Mouse (Mus musculus) CD8-positive naive resting alpha-beta T cell, adult 2 months (primary cell): ENCODE measurements around the gene Xpo5.

Experiments used
- DNase-seq, 2 experiments: peaks; one replicate each; pipeline ENCODE4 v3.0.0; 2022; ENCODE audit warnings: low read depth in 2 of 2, low spot score in 2 of 2

Xpo5 gene

GRCm38 (mm10) chr17:46201151-46201550 lies 1.4 kb upstream of the Xpo5 start:
- no peak for DNase-seq

GRCm38 (mm10) chr17:46203078-46203477 lies 496 bp downstream of the Xpo5 start:
- peak in 1 of 2 experiments; percentile 2 for DNase-seq

GRCm38 (mm10) chr17:46206676-46207075 lies 4.1 kb downstream of the Xpo5 start:
- DNase-seq = no peak

- no peak for DNase-seq
These were observed 8.0 kb downstream of the Xpo5 start for GRCm38 (mm10) chr17:46210550-46210949.

- no peak for DNase-seq
These were observed 19.0 kb downstream of the Xpo5 start for GRCm38 (mm10) chr17:46221601-46222000.

GRCm38 (mm10) chr17:46227576-46227975 lies 25.0 kb downstream of the Xpo5 start:
- no peak for DNase-seq

GRCm38 (mm10) chr17:46236067-46236466 lies 33.5 kb downstream of the Xpo5 start:
- DNase-seq = no peak

GRCm38 (mm10) chr17:46237079-46237478 lies 34.5 kb downstream of the Xpo5 start:
- DNase-seq = no peak

- DNase-seq = no peak
These were observed 34.9 kb downstream of the Xpo5 start for GRCm38 (mm10) chr17:46237480-46237879.

GRCm38 (mm10) chr17:46239516-46240114 lies 37.0 kb downstream of the Xpo5 start:
- no peak for DNase-seq

- no peak for DNase-seq
These were observed 38.9 kb downstream of the Xpo5 start for GRCm38 (mm10) chr17:46241471-46241870.

GRCm38 (mm10) chr17:46242274-46242673 lies 39.7 kb downstream of the Xpo5 start:
- DNase-seq = no peak

GRCm38 (mm10) chr17:46242993-46243392 lies 40.4 kb downstream of the Xpo5 start:
- no peak for DNase-seq

- DNase-seq = no peak
These were observed 41.0 kb downstream of the Xpo5 start for GRCm38 (mm10) chr17:46243624-46244023.

GRCm38 (mm10) chr17:46244579-46244978 lies 42.0 kb downstream of the Xpo5 start:
- no peak for DNase-seq

GRCm38 (mm10) chr17:46247512-46248188 lies 45.1 kb downstream of the Xpo5 start, which contains the start of the genes Polr1c and Yipf3:
Gene Polr1c, minus strand, starts transcription at chr17:46248054.
Gene Yipf3, plus strand, starts transcription at chr17:46248080.
- DNase-seq = peak; percentile 91 to 94

- DNase-seq = no peak
These were observed 45.6 kb downstream of the Xpo5 start for GRCm38 (mm10) chr17:46248189-46248522.

- DNase-seq = no peak
These were observed 48.6 kb downstream of the Xpo5 start for GRCm38 (mm10) chr17:46251174-46251573.

- DNase-seq = peak in 1 of 2 experiments; percentile 56
These were observed 50.2 kb downstream of the Xpo5 start for GRCm38 (mm10) chr17:46252571-46253451.

- peak; percentile 83 to 88 for DNase-seq
These were observed 51.0 kb downstream of the Xpo5 start, which contains the start of gene Lrrc73 for GRCm38 (mm10) chr17:46253452-46254084. Gene Lrrc73, plus strand, starts transcription at chr17:46253531.

GRCm38 (mm10) chr17:46254106-46254505 lies 51.5 kb downstream of the Xpo5 start:
- peak; percentile 20 to 25 for DNase-seq
